Mouse (Mus musculus): ENCODE data around the gene Gm43951. TPM values are rescaled to one million over a fixed set of nuclear protein-coding genes. Genes with fewer than 3 reads are reported as not detected.

The Gm43951 gene
- polyA plus RNA-seq, 1 experiment from 2014 or later, result 0.74 TPM

DNA sequence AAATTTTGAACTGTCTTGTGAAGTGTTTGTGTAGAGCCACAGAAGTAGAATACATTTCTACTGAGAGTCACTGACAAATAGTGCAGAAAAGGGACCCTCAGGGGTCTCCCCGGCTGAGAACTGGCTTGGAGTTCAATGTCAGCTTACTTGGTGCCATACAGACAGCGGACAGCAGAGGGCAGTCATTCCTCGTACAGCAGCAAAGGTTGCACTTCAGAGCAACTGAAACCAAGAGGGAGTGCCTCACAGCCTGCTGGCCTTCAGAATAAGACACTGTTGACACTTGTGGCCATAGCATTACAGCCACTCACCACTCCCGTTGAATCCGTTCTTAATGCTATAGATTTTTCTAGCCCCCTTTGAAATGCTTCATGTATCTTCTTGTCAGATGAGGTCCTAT lies 18.2 kb upstream of the Gm43951 start:
- H3K4me2 ChIP-seq (replicated peaks), result no peak overlapping the region
- no peak overlapping the region for H3K4me3 ChIP-seq
- peaks cover 13% of the 10 kb centered on the region for H3K4me1 ChIP-seq
- 19% methylated on average over 5 of the region's 5 CpGs for WGBS
- H3K27me3 ChIP-seq (replicated peaks), result no peaks in the 10 kb centered on the region
- ATAC-seq (ENCODE audit: low FRiP score, low read depth), result no peak
- no peaks in the 10 kb centered on the region for H3K9me3 ChIP-seq
- H3K27ac ChIP-seq, result no peak overlapping the region
- H3K36me3 ChIP-seq, result no peaks in the 10 kb centered on the region
- no peak overlapping the region for H3K9ac ChIP-seq

DNA sequence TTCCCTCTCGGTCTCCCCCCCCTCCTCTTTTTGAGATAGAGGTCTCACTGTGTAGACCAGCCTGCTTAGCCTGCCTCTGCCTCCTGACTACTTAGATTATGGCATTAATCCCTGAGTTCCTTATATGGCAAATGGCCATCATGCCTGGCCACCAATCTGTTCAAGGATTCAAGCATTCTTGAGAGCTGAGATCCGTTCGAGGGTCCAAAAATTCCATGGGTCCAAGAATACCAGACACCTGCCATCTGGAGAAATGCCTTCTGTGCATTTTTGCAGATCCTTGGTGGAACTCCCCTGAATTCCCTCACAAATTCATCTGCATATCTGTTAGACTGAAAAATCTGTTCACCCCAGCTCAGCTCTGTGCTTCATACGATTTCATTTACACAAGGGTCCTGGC lies 16.8 kb upstream of the Gm43951 start:
- 86% methylated on average over 4 of the region's 4 CpGs for WGBS
- H3K36me3 ChIP-seq, result peaks cover 4% of the 10 kb centered on the region; the same call in 1 of the 2 replicates
- H3K9ac ChIP-seq, result no peak overlapping the region
- no peak overlapping the region for H3K4me3 ChIP-seq
- ATAC-seq (ENCODE audit: low FRiP score, low read depth), result no peak
- no peaks in the 10 kb centered on the region for H3K27me3 ChIP-seq (replicated peaks)
- no peak overlapping the region for H3K4me2 ChIP-seq (replicated peaks)
- H3K9me3 ChIP-seq, result no peaks in the 10 kb centered on the region
- H3K27ac ChIP-seq, result no peak overlapping the region
- H3K4me1 ChIP-seq, result peaks cover 13% of the 10 kb centered on the region

DNA sequence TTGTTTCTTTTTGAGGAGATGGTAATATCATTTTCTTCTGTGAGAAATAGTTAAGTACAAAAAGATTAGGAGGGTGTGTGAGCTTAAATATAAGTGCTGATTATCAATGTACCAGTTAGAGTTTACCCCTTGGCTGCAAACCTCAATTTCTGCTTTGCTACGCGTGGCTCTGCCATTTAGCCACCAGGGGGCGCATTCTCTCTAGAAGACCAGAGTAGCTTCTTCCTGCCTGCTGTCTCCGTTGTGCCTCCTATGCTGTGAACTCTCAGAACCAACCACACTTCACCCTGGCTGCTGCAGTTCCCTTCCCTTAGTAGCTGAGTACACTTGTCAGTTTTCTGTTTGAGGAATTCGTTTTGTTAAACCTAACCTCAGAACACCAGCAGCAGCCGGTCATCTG lies 14.6 kb upstream of the Gm43951 start:
- Histone ChIP-seq H3K9ac (no peak overlapping the region), H3K36me3 (peaks cover 4% of the 10 kb centered on the region; the same call in 1 of the 2 replicates), H3K4me3 (no peak overlapping the region), H3K9me3 (no peaks in the 10 kb centered on the region), H3K27me3 (replicated peaks) (no peaks in the 10 kb centered on the region), H3K4me2 (replicated peaks) (no peak overlapping the region), H3K4me1 (peaks cover 7% of the 10 kb centered on the region), H3K27ac (no peak overlapping the region)
- WGBS, result 17% methylated on average over 6 of the region's 6 CpGs
- ATAC-seq (ENCODE audit: low FRiP score, low read depth), result no peak

GRCm38 (mm10) chr11:72217116-72217515 lies 10.5 kb upstream of the Gm43951 start:
- Histone ChIP-seq H3K4me1 (peaks cover 7% of the 10 kb centered on the region; the same call in 1 of the 2 replicates), H3K36me3 (peaks cover 4% of the 10 kb centered on the region; the same call in 1 of the 2 replicates), H3K9ac (no peak overlapping the region), H3K4me2 (replicated peaks) (peak overlapping the region; percentile 30), H3K27me3 (replicated peaks) (no peaks in the 10 kb centered on the region), H3K27ac (no peak overlapping the region), H3K4me3 (no peak overlapping the region), H3K9me3 (no peaks in the 10 kb centered on the region)
- WGBS, result 84% methylated on average over 5 of the region's 5 CpGs
- no peak for ATAC-seq (ENCODE audit: low FRiP score, low read depth)

- Histone ChIP-seq H3K27ac (peak within 1 kb of the TSS; percentile 16; the same call in 1 of the 2 replicates), H3K9ac (peak within 1 kb of the TSS; percentile 72), H3K4me1 (peaks cover 7% of the 10 kb centered on the region; the same call in 1 of the 2 replicates), H3K4me2 (replicated peaks) (peak within 1 kb of the TSS; percentile 93), H3K4me3 (peak within 1 kb of the TSS; percentile 65), H3K27me3 (replicated peaks) (no peaks in the 10 kb centered on the region), H3K36me3 (peaks cover 18% of the 10 kb centered on the region), H3K9me3 (no peaks in the 10 kb centered on the region)
- peak; percentile 91 for ATAC-seq (ENCODE audit: low FRiP score, low read depth)
- WGBS, result 3% methylated on average over 29 of the region's 29 CpGs
Observed at GRCm38 (mm10) chr11:72215410-72215797, 8.8 kb upstream of the Gm43951 start, which contains the start of gene Med31. Gene Med31, minus strand, starts transcription at chr11:72215592.

GRCm38 (mm10) chr11:72214591-72215409 lies 8.2 kb upstream of the Gm43951 start:
- under 1% methylated on average over 51 of the region's 51 CpGs for WGBS
- peak; percentile 94 for ATAC-seq (ENCODE audit: low FRiP score, low read depth)
- peaks cover 24% of the 10 kb centered on the region for H3K36me3 ChIP-seq
- peaks cover 7% of the 10 kb centered on the region; the same call in 1 of the 2 replicates for H3K4me1 ChIP-seq
- H3K4me2 ChIP-seq (replicated peaks), result peak overlapping the region; percentile 93
- H3K27me3 ChIP-seq (replicated peaks), result no peaks in the 10 kb centered on the region
- H3K27ac ChIP-seq, result peak overlapping the region; percentile 16; the same call in 1 of the 2 replicates
- no peaks in the 10 kb centered on the region for H3K9me3 ChIP-seq
- H3K9ac ChIP-seq, result peak overlapping the region; percentile 72
- peak overlapping the region; percentile 65 for H3K4me3 ChIP-seq

DNA sequence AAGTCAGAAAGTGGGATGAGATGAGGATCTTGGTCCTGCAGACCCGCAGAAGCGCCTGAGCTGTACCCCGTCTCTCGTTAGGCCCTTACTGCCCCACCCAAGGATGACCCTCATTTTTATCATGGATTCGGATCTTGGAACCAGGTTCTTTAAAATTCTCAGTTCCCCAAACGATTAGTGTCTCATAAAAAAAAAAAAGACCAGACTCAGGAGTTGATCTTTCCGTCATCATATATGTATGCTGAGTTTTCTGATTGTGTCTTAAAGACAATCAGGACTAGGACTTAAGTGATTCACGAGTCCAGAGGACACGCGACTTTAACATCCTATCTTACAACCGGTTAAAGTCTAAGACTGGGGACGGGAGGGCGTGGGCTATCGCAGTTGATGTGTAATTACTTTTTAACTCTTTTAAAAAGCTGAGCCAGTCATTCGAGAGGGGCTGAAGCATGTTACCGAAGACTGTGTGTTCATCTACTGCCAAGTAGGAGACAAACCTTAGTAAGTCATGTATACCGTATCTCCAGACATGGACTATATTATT lies 1.3 kb upstream of the Gm43951 start:
- peaks cover 20% of the 10 kb centered on the region for H3K36me3 ChIP-seq
- H3K4me3 ChIP-seq, result peak overlapping the region; percentile 69
- H3K9ac ChIP-seq, result peak overlapping the region; percentile 71
- 21% methylated on average over 17 of the region's 17 CpGs for WGBS
- no peaks in the 10 kb centered on the region for H3K27me3 ChIP-seq (replicated peaks)
- no peak overlapping the region for H3K27ac ChIP-seq
- peaks cover 23% of the 10 kb centered on the region for H3K4me1 ChIP-seq
- no peaks in the 10 kb centered on the region for H3K9me3 ChIP-seq
- H3K4me2 ChIP-seq (replicated peaks), result peak overlapping the region; percentile 72
- ATAC-seq (ENCODE audit: low FRiP score, low read depth), result no peak

- ATAC-seq (ENCODE audit: low FRiP score, low read depth), result peak; percentile 93
- peak within 1 kb of the TSS; percentile 72 for H3K4me2 ChIP-seq (replicated peaks)
- peak within 1 kb of the TSS; percentile 71 for H3K9ac ChIP-seq
- H3K36me3 ChIP-seq, result peaks cover 21% of the 10 kb centered on the region
- no peaks in the 10 kb centered on the region for H3K27me3 ChIP-seq (replicated peaks)
- H3K27ac ChIP-seq, result 0 out of 2 replicates have a peak within 1 kb of the TSS, but pooled peaks have one; percentile 9
- peaks cover 23% of the 10 kb centered on the region for H3K4me1 ChIP-seq
- no peaks in the 10 kb centered on the region for H3K9me3 ChIP-seq
- under 1% methylated on average over 42 of the region's 42 CpGs for WGBS
- peak within 1 kb of the TSS; percentile 69 for H3K4me3 ChIP-seq
Observed at GRCm38 (mm10) chr11:72207204-72207833, 679 bp upstream of the Gm43951 start, which contains the start of the genes 4933427D14Rik and Txndc17. Gene 4933427D14Rik, minus strand, starts transcription at chr11:72207459. Gene Txndc17, plus strand, starts transcription at chr11:72207547.

DNA sequence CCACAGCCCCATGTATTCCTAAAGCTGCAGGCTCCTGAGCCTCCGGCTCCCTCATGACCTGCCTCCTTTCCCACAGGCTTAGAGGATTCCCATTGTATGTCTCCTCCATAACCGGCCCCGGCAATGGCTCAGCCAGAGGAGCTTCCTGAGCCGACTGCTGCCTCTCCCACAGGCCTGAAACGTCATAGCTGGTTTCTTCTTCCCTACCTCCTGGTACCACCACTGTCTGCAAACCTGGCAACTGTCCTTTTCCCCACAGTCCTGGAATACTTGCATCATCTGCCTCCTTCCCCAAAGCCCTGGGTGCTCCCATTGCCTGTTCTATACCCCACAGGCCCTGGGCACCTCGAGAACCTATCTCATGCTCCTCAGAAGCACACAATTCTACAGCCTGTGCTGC lies 1.4 kb downstream of the Gm43951 start:
- H3K36me3 ChIP-seq, result peaks cover 23% of the 10 kb centered on the region
- no peaks in the 10 kb centered on the region for H3K27me3 ChIP-seq (replicated peaks)
- H3K4me3 ChIP-seq, result no peak overlapping the region
- no peak overlapping the region for H3K27ac ChIP-seq
- peak overlapping the region; percentile 71; the same call in 1 of the 2 replicates for H3K9ac ChIP-seq
- peak overlapping the region; percentile 72 for H3K4me2 ChIP-seq (replicated peaks)
- H3K4me1 ChIP-seq, result peaks cover 23% of the 10 kb centered on the region
- no peak for ATAC-seq (ENCODE audit: low FRiP score, low read depth)
- H3K9me3 ChIP-seq, result no peaks in the 10 kb centered on the region
- WGBS, result 87% methylated on average over 6 of the region's 6 CpGs

DNA sequence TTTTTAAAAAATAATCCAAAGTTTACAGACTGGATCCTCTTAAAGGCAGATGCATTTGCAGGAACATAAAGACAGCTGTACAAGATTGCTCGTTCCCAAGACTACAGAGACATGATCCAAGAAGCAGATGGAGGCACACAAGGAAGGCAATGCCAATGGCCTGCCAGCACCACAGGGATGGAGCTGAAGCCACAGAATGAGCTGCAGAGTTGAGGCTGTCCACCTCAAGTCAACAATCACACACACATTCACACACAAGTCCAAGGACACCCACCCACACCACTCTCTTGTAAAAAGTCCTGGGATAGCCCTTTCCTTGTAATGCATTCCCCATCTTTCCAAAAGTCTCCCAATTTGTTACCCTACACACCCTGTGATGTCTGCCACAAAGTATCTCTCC lies 3.2 kb downstream of the Gm43951 start:
- Histone ChIP-seq H3K4me1 (peaks cover 23% of the 10 kb centered on the region), H3K4me2 (replicated peaks) (no peak overlapping the region), H3K27me3 (replicated peaks) (no peaks in the 10 kb centered on the region), H3K27ac (no peak overlapping the region), H3K9me3 (no peaks in the 10 kb centered on the region), H3K9ac (no peak overlapping the region), H3K4me3 (no peak overlapping the region), H3K36me3 (peaks cover 28% of the 10 kb centered on the region)
- no peak for ATAC-seq (ENCODE audit: low FRiP score, low read depth)
- WGBS, result 79% methylated on average over 1 of the region's 1 CpGs

- Histone ChIP-seq H3K4me1 (no peaks in the 10 kb centered on the region), H3K9ac (no peak overlapping the region), H3K4me3 (no peak overlapping the region), H3K27ac (no peak overlapping the region), H3K9me3 (no peaks in the 10 kb centered on the region), H3K36me3 (peaks cover 47% of the 10 kb centered on the region), H3K27me3 (replicated peaks) (no peaks in the 10 kb centered on the region), H3K4me2 (replicated peaks) (no peak overlapping the region)
- 92% methylated on average over 8 of the region's 8 CpGs for WGBS
- ATAC-seq (ENCODE audit: low FRiP score, low read depth), result no peak
Observed at GRCm38 (mm10) chr11:72196506-72196905, 10.1 kb downstream of the Gm43951 start.

- 94% methylated on average over 2 of the region's 2 CpGs for WGBS
- Histone ChIP-seq H3K9ac (no peak overlapping the region), H3K4me1 (no peaks in the 10 kb centered on the region), H3K4me2 (replicated peaks) (no peak overlapping the region), H3K27ac (no peak overlapping the region), H3K9me3 (no peaks in the 10 kb centered on the region), H3K27me3 (replicated peaks) (no peaks in the 10 kb centered on the region), H3K4me3 (no peak overlapping the region), H3K36me3 (peaks cover 52% of the 10 kb centered on the region)
- ATAC-seq (ENCODE audit: low FRiP score, low read depth), result no peak
Observed at GRCm38 (mm10) chr11:72194259-72194658, 12.4 kb downstream of the Gm43951 start.

All from neural tube, embryonic 12.5 days (tissue).